Mouse (Mus musculus) activated CD4-positive, CD25-positive, alpha-beta regulatory T cell (primary cell): Measurements from ENCODE around the gene Psme3. TPM values are rescaled to one million over a fixed set of nuclear protein-coding genes. Genes with fewer than 3 reads are reported as not detected.

Experiments used
- polyA plus RNA-seq, 2 experiments: library from polyadenylated mRNA; unstranded; fragments of 100-300 nt; shearing (Covaris generic); gene quantifications; one replicate each; pipeline ENCODE4 v1.2.1; 2017

Psme3 gene
- polyA plus RNA-seq = 100 to 1,000 TPM; 157 to 201 TPM

DNA sequence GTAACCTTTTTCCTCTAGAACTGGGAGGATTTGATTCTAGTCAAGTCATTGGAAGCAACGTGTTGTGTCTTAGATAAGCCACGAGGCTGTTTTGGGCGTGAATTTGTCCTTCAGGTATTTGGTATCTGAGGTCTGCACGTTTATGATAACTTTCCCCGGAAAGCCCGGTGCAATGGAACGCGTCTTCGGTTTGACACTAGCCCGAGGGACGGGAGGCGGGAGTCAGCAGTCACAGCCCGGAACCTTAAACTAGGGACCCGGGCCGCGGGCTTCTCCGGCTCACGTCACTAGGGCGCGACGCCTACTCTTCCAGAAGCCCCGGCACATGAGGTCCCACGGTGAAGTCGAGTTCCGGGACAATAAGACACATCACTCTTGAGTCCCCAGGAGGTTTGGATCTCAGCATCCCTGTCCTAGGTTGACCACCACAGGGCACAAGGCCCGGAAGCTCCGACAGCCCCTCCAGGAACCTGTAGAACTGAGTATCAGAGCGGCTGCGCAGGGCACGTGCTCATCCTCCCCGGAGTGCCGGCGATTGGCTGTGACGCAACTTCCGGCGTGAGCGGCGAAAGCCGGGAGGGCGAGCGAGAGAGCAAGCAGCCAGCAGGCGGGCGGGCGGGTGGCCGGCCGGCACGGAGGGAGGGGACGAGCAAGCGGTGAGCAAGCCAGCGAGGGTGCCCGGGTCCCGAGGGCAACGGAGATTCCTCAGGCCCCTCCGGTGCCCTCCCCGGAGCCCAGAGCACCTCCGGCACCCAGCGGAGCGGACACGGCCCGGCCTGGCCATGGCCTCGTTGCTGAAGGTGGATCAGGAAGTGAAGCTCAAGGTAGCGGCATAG is at the start of gene Psme3:
TSS of gene Psme3 (plus strand) at position 549 of the 836 bp plus-strand sequence.

GRCm38 (mm10) chr11:101278223-101279192 is 37.5 kb upstream of the Psme3 start, which contains the start of the genes Cntd1 and Coa3:
Cntd1 (plus strand) TSS chr11:101279012.
Coa3 (minus strand) TSS chr11:101279114.

DNA sequence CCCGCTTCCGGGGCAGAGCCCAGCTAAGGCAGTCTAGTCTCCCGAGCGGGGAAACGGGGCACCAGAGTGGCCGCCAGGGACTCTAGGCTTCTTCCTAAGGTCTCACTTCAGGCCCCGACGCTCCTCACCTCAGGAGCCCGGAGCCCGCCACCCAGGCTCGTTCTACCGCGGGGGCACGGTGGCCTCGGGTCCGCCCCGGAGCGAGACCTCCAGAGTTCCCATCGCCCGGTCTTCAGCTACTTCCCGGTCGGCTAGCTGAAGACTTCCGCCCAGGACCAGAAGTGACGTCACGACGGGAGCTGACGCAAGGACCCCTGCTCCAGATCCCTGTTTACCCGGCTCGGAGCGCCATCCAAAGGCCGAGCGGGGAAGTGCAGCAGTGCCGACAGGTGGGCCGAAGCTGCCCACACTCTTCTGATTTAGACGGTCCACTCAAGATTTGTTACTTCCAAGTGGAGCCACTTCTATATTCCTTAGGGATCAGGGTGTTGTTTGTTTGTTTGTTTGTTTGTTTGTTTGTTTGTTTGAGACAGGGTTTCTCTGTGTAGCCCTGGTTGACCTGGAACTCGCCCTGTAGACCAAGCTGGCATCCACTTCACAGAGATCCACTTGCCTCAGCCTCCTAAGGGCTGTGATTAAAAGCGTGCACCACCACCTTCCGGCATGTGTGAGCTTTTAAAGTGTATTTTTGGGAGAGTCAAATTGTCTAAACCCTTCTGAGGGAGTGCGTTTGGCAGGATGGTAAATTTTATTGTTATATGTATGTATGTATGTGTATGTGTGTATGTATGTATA is 13.8 kb upstream of the Psme3 start, which contains the start of gene Becn1:
TSS of gene Becn1 (minus strand) at position 283 of the 795 bp plus-strand sequence.

GRCm38 (mm10) chr11:101324763-101325162 is 8.8 kb downstream of the Psme3 start, which contains the start of gene Aoc2:
Aoc2 (plus strand) TSS chr11:101325063.

DNA sequence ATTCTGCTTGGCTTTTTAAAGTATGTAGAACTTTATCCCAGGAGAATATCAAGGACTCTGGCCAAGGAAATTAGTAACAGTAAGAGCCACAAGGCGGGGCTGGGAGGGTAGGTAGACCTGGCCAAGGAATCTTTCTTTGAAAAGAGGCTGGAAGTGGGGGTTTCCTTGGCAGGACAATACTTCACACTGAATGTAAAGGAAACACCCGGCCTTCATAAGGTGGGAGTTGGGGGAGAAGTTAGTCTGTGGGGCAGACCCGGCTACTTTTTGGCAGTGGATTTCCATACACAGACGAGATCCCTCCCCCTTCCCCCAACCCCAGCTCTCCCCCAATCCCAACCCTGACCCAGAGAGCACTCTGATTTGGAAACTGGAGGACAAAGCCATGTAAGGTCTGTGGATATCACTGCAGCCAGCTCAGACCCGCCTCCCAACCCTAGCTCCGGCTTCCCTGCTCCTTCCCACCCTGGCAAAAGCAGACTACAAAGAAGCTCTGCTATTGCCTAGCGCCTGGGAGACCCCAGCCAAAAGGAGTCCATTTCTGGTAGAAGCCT is 14.4 kb downstream of the Psme3 start, which contains the start of gene Aoc3:
TSS of gene Aoc3 (plus strand) at position 235 of the 554 bp plus-strand sequence.

DNA sequence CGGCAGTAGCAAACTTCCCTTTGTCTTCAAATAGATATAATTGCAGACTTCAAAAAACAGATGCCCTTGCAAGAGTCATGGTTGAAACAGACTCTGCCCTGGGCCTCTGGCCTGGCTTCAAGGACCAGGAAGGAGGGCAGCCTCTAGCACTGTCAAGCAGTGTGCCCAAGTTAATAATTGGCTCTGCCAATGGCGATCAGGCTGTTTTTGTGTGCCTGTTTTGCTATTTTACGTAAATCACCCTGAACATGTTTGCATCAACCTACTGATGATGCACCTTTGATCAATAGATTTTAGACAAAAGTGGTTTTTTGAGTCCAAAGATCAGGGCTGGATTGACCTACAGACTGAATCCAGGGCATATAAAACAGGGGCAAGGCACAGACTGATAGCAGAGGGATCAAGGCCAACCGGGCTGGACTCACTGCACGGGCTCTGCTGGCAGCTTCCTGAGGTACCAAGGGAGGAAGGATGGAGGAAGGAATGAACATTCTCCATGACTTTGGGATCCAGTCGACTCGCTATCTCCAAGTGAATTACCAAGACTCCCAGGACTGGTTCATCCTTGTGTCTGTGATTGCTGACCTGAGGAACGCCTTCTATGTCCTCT is 51.4 kb downstream of the Psme3 start, which contains the start of gene G6pc:
TSS of gene G6pc (plus strand) at position 236 of the 610 bp plus-strand sequence.

Other genes with a start within 250 kb of the Psme3 start
- gene Naglu, start 246.2 kb upstream of the Psme3 start, polyA plus RNA-seq = 10 to 100 TPM; 18.9 to 25.9 TPM
- under 1 TPM in 1 of 2 experiments, not detected in 1; 0.52 TPM for gene Hsd17b1, start 237.8 kb upstream of the Psme3 start, polyA plus RNA-seq
- gene Coasy, start 233.6 kb upstream of the Psme3 start, polyA plus RNA-seq = 10 to 100 TPM; 32.3 to 36.4 TPM
- gene Mlx, start 228.9 kb upstream of the Psme3 start, polyA plus RNA-seq = 10 to 100 TPM; 90.2 to 93.1 TPM
- gene Psmc3ip, start 220.8 kb upstream of the Psme3 start, polyA plus RNA-seq = 1 to 10 TPM; 7.1 to 8.4 TPM
- gene Retreg3, start 196.3 kb upstream of the Psme3 start, polyA plus RNA-seq = 10 to 100 TPM; 61.6 to 75.9 TPM
- 10 to 100 TPM; 31.0 to 43.3 TPM for gene Tubg1, start 196.3 kb upstream of the Psme3 start, polyA plus RNA-seq
- gene Tubg2, start 160.3 kb upstream of the Psme3 start, polyA plus RNA-seq = 1 to 10 TPM in 1 of 2 experiments, under 1 TPM in 1; 0.48 to 2.5 TPM
- under 1 TPM; 0.17 to 0.28 TPM for gene Cntnap1, start 145.7 kb upstream of the Psme3 start, polyA plus RNA-seq
- 1 to 10 TPM in 1 of 2 experiments, under 1 TPM in 1; 0.61 to 1.3 TPM for gene Plekhh3, start 144.9 kb upstream of the Psme3 start, polyA plus RNA-seq
- gene Ccr10, start 140.8 kb upstream of the Psme3 start, polyA plus RNA-seq = 10 to 100 TPM in 1 of 2 experiments, under 1 TPM in 1; 0.92 to 15.6 TPM
- 10 to 100 TPM; 43.0 to 68.3 TPM for gene Ezh1, start 89.8 kb upstream of the Psme3 start, polyA plus RNA-seq
- under 1 TPM; 0.41 to 0.55 TPM for gene Ramp2, start 70.2 kb upstream of the Psme3 start, polyA plus RNA-seq
- gene Vps25, start 62.5 kb upstream of the Psme3 start, polyA plus RNA-seq = 100 to 1,000 TPM; 156 to 177 TPM
- gene Wnk4, start 55.6 kb upstream of the Psme3 start, polyA plus RNA-seq = 1 to 10 TPM; 1.3 to 5.1 TPM
- 1 to 10 TPM in 1 of 2 experiments, under 1 TPM in 1; 0.41 to 1.2 TPM for gene Cntd1, start 37.2 kb upstream of the Psme3 start, polyA plus RNA-seq
- 100 to 1,000 TPM; 101 to 118 TPM for gene Coa3, start 37.1 kb upstream of the Psme3 start, polyA plus RNA-seq
- gene Becn1, start 13.9 kb upstream of the Psme3 start, polyA plus RNA-seq = 100 to 1,000 TPM; 223 to 228 TPM
- gene Aoc2, start 8.8 kb downstream of the Psme3 start, polyA plus RNA-seq = 1 to 10 TPM; 1.8 to 2.4 TPM
- not detected for gene Aoc3, start 14.4 kb downstream of the Psme3 start, polyA plus RNA-seq
- not detected for gene G6pc, start 51.3 kb downstream of the Psme3 start, polyA plus RNA-seq
- 10 to 100 TPM; 33.3 to 40.7 TPM for gene Aarsd1, start 101.4 kb downstream of the Psme3 start, polyA plus RNA-seq
- gene Gm27029, start 108.6 kb downstream of the Psme3 start, polyA plus RNA-seq = 1 to 10 TPM; 3.0 to 3.5 TPM
- 10 to 100 TPM; 17.1 to 29.7 TPM for gene Rundc1, start 108.9 kb downstream of the Psme3 start, polyA plus RNA-seq
- gene Ptges3l, start 109.1 kb downstream of the Psme3 start, polyA plus RNA-seq = 1 to 10 TPM; 4.2 to 4.6 TPM
- gene Rpl27, start 126.1 kb downstream of the Psme3 start, polyA plus RNA-seq = 100 to 1,000 TPM; 318 to 457 TPM
- 100 to 1,000 TPM; 188 to 201 TPM for gene Ifi35, start 132.2 kb downstream of the Psme3 start, polyA plus RNA-seq
- under 1 TPM; 0.21 to 0.35 TPM for gene Rnd2, start 148.8 kb downstream of the Psme3 start, polyA plus RNA-seq
- under 1 TPM; 0.32 to 0.74 TPM for gene Vat1, start 150.0 kb downstream of the Psme3 start, polyA plus RNA-seq
- gene Brca1, start 235.7 kb downstream of the Psme3 start, polyA plus RNA-seq = 1 to 10 TPM; 4.3 to 7.9 TPM
- gene Nbr1, start 235.9 kb downstream of the Psme3 start, polyA plus RNA-seq = 10 to 100 TPM; 66.8 to 74.1 TPM